Mouse (Mus musculus) MEL (cell line): ENCODE measurements around the gene Nomo1.

Experiments used
- CHD2 ChIP-seq: IDR thresholded peaks from 2 replicates; pipeline ENCODE4 v1.6.1; 2011; ENCODE audit warnings: low read length, improper control_type of control experiment
- CTCF ChIP-seq, 3 experiments: IDR thresholded peaks in 2 of 3; conservative IDR thresholded peaks in 1 of 3; 2 replicates each; pipeline ENCODE4 v1.5.1; 2011 to 2012; ENCODE audit warnings: low read length in 3 of 3, low read depth in 2 of 3, mild to moderate bottlenecking in 2 of 3, improper control_type of control experiment in 1 of 3, inconsistent platforms in 1 of 3, mixed read lengths in 1 of 3, moderate library complexity in 1 of 3; ENCODE audit not compliant: control insufficient read depth in 1 of 3, insufficient read depth in 1 of 3, poor library complexity in 1 of 3, severe bottlenecking in 1 of 3
- EP300 ChIP-seq, 2 experiments: IDR thresholded peaks; 2 replicates each; pipeline ENCODE4 v1.6.1; 2011; ENCODE audit warnings: improper control_type of control experiment in 2 of 2, low read length in 2 of 2, low read depth in 1 of 2, mild to moderate bottlenecking in 1 of 2
- GATA1 ChIP-seq: IDR thresholded peaks from 2 replicates; pipeline ENCODE4 v1.6.1; 2011; ENCODE audit warnings: low read depth, low read length, improper control_type of control experiment
- JUND ChIP-seq: IDR thresholded peaks from 2 replicates; pipeline ENCODE4 v1.6.1; 2011; ENCODE audit warnings: low read depth, mild to moderate bottlenecking, improper control_type of control experiment, low read length
- KAT2A ChIP-seq: conservative IDR thresholded peaks from 2 replicates; pipeline ENCODE4 v1.6.1; 2012; ENCODE audit warnings: low read depth, low read length, improper control_type of control experiment, inconsistent platforms
- MAFK ChIP-seq: IDR thresholded peaks from 2 replicates; pipeline ENCODE4 v1.6.1; 2011; ENCODE audit warnings: low read depth, mild to moderate bottlenecking, low read length, improper control_type of control experiment, borderline replicate concordance
- MEF2A ChIP-seq: IDR thresholded peaks from 2 replicates; pipeline ENCODE4 v1.6.1; 2014; ENCODE audit warnings: low read depth, mild to moderate bottlenecking, inconsistent platforms, low read length, improper control_type of control experiment; ENCODE audit not compliant: poor library complexity, insufficient replicate concordance, severe bottlenecking; ENCODE audit errors: extremely low read depth
- MYC ChIP-seq: IDR thresholded peaks from 2 replicates; pipeline ENCODE4 v1.6.1; 2011; ENCODE audit warnings: low read depth, mild to moderate bottlenecking, low read length, improper control_type of control experiment, moderate library complexity
- POLR2AphosphoS2 ChIP-seq: IDR thresholded peaks from 2 replicates; pipeline ENCODE4 v1.6.1; 2011; ENCODE audit warnings: low read length, improper control_type of control experiment
- RCOR1 ChIP-seq: IDR thresholded peaks from 2 replicates; pipeline ENCODE4 v1.6.1; 2012; ENCODE audit warnings: low read depth, mild to moderate bottlenecking, inconsistent platforms, low read length, improper control_type of control experiment
- ZC3H11A ChIP-seq: IDR thresholded peaks from 2 replicates; pipeline ENCODE4 v1.6.1; 2012; ENCODE audit warnings: low read depth, mild to moderate bottlenecking, inconsistent platforms, low read length, improper control_type of control experiment

- TF ChIP-seq GATA1, result no peak
- TF ChIP-seq CTCF (IDR thresholded peaks at IDR 0.05 in 2 of 3, conservative IDR thresholded peaks at IDR 0.05 in 1 of 3; ENCODE audit: control insufficient read depth in 1 of 3, insufficient read depth in 1 of 3, low read depth in 2 of 3, low read length in 3 of 3, poor library complexity in 1 of 3, severe bottlenecking in 1 of 3), result no peak
- no peak for TF ChIP-seq MEF2A
- TF ChIP-seq ZC3H11A, result no peak
- TF ChIP-seq EP300 (IDR thresholded peaks at IDR 0.05; ENCODE audit: low read depth in 1 of 2, low read length in 2 of 2), result no peak
- TF ChIP-seq KAT2A, result no peak
- TF ChIP-seq POLR2AphosphoS2, result no peak
- no peak for TF ChIP-seq CHD2
- no peak for TF ChIP-seq MYC
- TF ChIP-seq JUND, result no peak
- no peak for TF ChIP-seq MAFK
- no peak for TF ChIP-seq RCOR1
Measured at GRCm38 (mm10) chr7:46061614-46062013, 28.1 kb downstream of the Nomo1 start.
